Mouse (Mus musculus): Measurements from ENCODE around the gene Hoxa2. TPM values are rescaled to one million over a fixed set of nuclear protein-coding genes. Genes with fewer than 3 reads are reported as not detected.

Hoxa2 gene
- total RNA-seq, 2 experiments from 2014 or later: 0.28 to 0.83 TPM

GRCm38 (mm10) chr6:52164051-52164625, 493 bp downstream of the Hoxa2 start:
- DNase-seq: no peak

- no peak for DNase-seq
These were observed 1.1 kb downstream of the Hoxa2 start for GRCm38 (mm10) chr6:52163366-52164031.

- DNase-seq: no peak
These were observed 1.8 kb downstream of the Hoxa2 start for GRCm38 (mm10) chr6:52162611-52163365.

- DNase-seq: no peak
These were observed 2.6 kb downstream of the Hoxa2 start for GRCm38 (mm10) chr6:52162093-52162380.

- no peak for DNase-seq
These were observed 3.1 kb downstream of the Hoxa2 start for GRCm38 (mm10) chr6:52161336-52162092.

GRCm38 (mm10) chr6:52160511-52161335, 3.9 kb downstream of the Hoxa2 start:
- no peak for DNase-seq

GRCm38 (mm10) chr6:52159979-52160378, 4.7 kb downstream of the Hoxa2 start:
- no peak for DNase-seq

- no peak for DNase-seq
These were observed 5.4 kb downstream of the Hoxa2 start for GRCm38 (mm10) chr6:52159164-52159761.

GRCm38 (mm10) chr6:52158276-52159051, 6.2 kb downstream of the Hoxa2 start, which contains the start of gene Hoxa1:
Hoxa1 (minus strand) TSS chr6:52158317.
- DNase-seq: peak; percentile 70

GRCm38 (mm10) chr6:52157466-52158275, 7.0 kb downstream of the Hoxa2 start:
- DNase-seq: no peak

- no peak for DNase-seq
These were observed 8.0 kb downstream of the Hoxa2 start for GRCm38 (mm10) chr6:52156551-52157200.

GRCm38 (mm10) chr6:52155471-52155870, 9.2 kb downstream of the Hoxa2 start:
- no peak for DNase-seq

- no peak for DNase-seq
These were observed 10.6 kb downstream of the Hoxa2 start for GRCm38 (mm10) chr6:52154044-52154443.

- no peak for DNase-seq
These were observed 11.4 kb downstream of the Hoxa2 start for GRCm38 (mm10) chr6:52153270-52153669.

- DNase-seq: no peak
These were observed 12.1 kb downstream of the Hoxa2 start for GRCm38 (mm10) chr6:52152226-52153193.

- no peak for DNase-seq
These were observed 13.1 kb downstream of the Hoxa2 start for GRCm38 (mm10) chr6:52151571-52151970.

GRCm38 (mm10) chr6:52150401-52150966, 14.1 kb downstream of the Hoxa2 start:
- DNase-seq: no peak

- DNase-seq: no peak
These were observed 25.5 kb downstream of the Hoxa2 start for GRCm38 (mm10) chr6:52139115-52139514.

Data from gastrocnemius, postnatal 25 days (tissue).